13 mouse cellular contexts compared by ENCODE assay signal in genomic region chr10:10835406-10835805, GRCm38 (mm10).
"Had no signal": no experiment of that assay in that cellular context is flagged by ENCODE, and none has a peak within 500 bp of the region (broad histone marks: within the 10 kb centered on the region; RNA-seq: fewer than 3 reads in every experiment).

No protein-coding gene starts in this region.

- H3K27me3 ChIP-seq: limb, embryonic 15.5 days; liver, embryonic 13.5 days; lung, embryonic 15.5 days; midbrain, embryonic 12.5 days; neural tube, embryonic 13.5 days; stomach, embryonic 15.5 days had no signal

- H3K36me3 ChIP-seq: limb, embryonic 15.5 days; liver, embryonic 13.5 days; lung, embryonic 15.5 days; midbrain, embryonic 12.5 days; neural tube, embryonic 13.5 days; stomach, embryonic 15.5 days had no signal

- DNase-seq: kidney, adult 9 months; kidney, postnatal 4 days; liver, embryonic 13.5 days; liver, postnatal 0 days; lung, postnatal 14 days; retina, postnatal 1 day; thymus, postnatal 36 days had no signal

- H3K4me1 ChIP-seq: limb, embryonic 15.5 days; liver, embryonic 13.5 days; lung, embryonic 15.5 days; midbrain, embryonic 12.5 days; neural tube, embryonic 13.5 days; stomach, embryonic 15.5 days had no signal

- H3K27ac ChIP-seq: kidney, postnatal 0 days; limb, embryonic 15.5 days; liver, embryonic 13.5 days; lung, embryonic 15.5 days; midbrain, embryonic 12.5 days; neural tube, embryonic 13.5 days; stomach, embryonic 15.5 days had no signal

- H3K4me3 ChIP-seq: limb, embryonic 15.5 days; liver, embryonic 13.5 days; lung, embryonic 15.5 days; midbrain, embryonic 12.5 days; neural tube, embryonic 13.5 days; stomach, embryonic 15.5 days had no signal
